Mouse (Mus musculus) intestine, postnatal 0 days (tissue): ENCODE results near the gene Nkapd1. TPM values are rescaled to one million over a fixed set of nuclear protein-coding genes. Genes with fewer than 3 reads are reported as not detected.

Source experiments
- ATAC-seq: fragments of 200-750 bp; cut with Nextera tagmentation; 2 replicates; pipeline ENCODE4 v1.8.0; 2017; ENCODE audit warnings: mild to moderate bottlenecking, moderate TSS enrichment, moderate library complexity
- H3K27ac ChIP-seq: fragments of 300-500 bp; sonication (generic); 2 replicates; pipeline ENCODE4 v1.5.1; 2014; ENCODE audit warnings: mild to moderate bottlenecking, low read depth, low read length, moderate library complexity
- H3K27me3 ChIP-seq: fragments of 300-500 bp; sonication (generic); replicated peaks from 2 replicates; pipeline ENCODE4 v1.6.1; 2014; ENCODE audit warnings: low read length, mixed read lengths; ENCODE audit not compliant: control insufficient read depth, insufficient read depth
- H3K36me3 ChIP-seq: fragments of 300-500 bp; sonication (generic); 2 replicates; pipeline ENCODE4 v1.6.1; 2014; ENCODE audit warnings: mild to moderate bottlenecking, moderate library complexity; ENCODE audit not compliant: control insufficient read depth, insufficient read depth
- H3K4me1 ChIP-seq: fragments of 300-500 bp; sonication (generic); replicated peaks from 2 replicates; pipeline ENCODE4 v1.6.1; 2014; ENCODE audit warnings: antibody characterized with exemption, low read length, mixed read lengths; ENCODE audit not compliant: control insufficient read depth, insufficient read depth
- H3K4me2 ChIP-seq: fragments of 300-500 bp; sonication (generic); replicated peaks from 2 replicates; pipeline ENCODE4 v1.6.1; 2014; ENCODE audit warnings: low read depth, mild to moderate bottlenecking, moderate library complexity
- H3K4me3 ChIP-seq: fragments of 300-500 bp; sonication (generic); 2 replicates; pipeline ENCODE4 v1.5.1; 2014; ENCODE audit warnings: low read depth, low read length
- H3K9ac ChIP-seq: fragments of 300-500 bp; sonication (generic); 2 replicates; pipeline ENCODE4 v1.6.1; 2014; ENCODE audit warnings: mild to moderate bottlenecking, low read depth, low read length
- H3K9me3 ChIP-seq: fragments of 300-500 bp; sonication (generic); 2 replicates; pipeline ENCODE4 v1.6.1; 2016; ENCODE audit warnings: mixed run types; ENCODE audit not compliant: control insufficient read depth
- CTCF ChIP-seq: sonication (generic); IDR thresholded peaks from 2 replicates; pipeline ENCODE4 v1.5.1; 2016; ENCODE audit warnings: low read depth, mild to moderate bottlenecking, control low read depth, antibody characterized with exemption, moderate library complexity
- WGBS: fragments of 180-500 bp; shearing (Covaris S2); extraction: QIAGEN DNeasy Blood & Tissue Kit; methylation state at CpG from one replicate; pipeline ENCODE4 v1.1.7; 2014; 5-methylcytosine and 5-hydroxymethylcytosine counted together
- polyA plus RNA-seq: library from polyadenylated mRNA; unstranded; fragments of >200 nt; fragmentation: Nextera tagmentation; extraction: Ambion mirVana; gene quantifications from 2 replicates; pipeline ENCODE4 v1.2.1, GENCODE M21; 2015

The Nkapd1 gene
- polyA plus RNA-seq, 1 experiment from 2014 or later: 14.6 TPM

DNA sequence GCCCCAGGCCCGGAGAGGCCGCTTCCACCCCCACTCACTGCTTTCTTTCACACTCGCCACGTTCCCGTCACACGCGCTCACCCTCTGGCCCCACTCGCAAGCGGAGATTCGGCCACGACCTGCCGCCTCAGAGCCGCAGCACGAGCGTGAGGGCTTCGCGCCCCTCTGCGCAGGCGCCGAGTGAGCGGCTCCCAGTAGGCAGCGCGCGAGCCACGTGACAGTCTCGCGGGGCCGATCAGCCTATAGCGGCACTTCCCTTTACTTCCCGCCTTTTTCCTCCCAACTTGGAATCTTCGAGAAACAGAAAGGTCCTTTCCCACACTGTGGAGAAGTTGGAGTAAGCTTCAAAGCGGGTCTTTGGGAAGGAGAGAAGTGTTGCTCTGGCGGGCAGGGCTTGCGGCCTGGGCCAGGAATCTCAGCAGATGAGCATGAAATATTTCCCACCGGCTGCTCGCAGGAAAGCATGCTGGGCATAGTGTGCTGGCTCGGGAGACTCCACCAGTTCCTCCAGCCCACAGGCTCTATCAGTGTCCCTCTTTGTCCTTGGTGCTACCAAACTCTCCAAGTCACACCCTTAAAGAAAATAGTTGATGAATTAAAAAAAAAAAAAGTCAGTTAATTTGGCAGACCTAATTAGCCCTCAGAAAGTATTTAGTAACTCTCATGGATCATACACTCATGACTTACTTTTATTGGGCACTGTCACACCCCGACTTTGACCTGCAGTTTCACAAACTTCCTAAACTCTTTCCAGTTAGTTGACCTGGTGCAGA is 55.9 kb downstream of the Nkapd1 start, which contains the start of gene Tex12:
Gene Tex12 (minus strand): TSS at position 181 of the 773 bp plus-strand sequence.
- H3K4me3 ChIP-seq: no peak within 1 kb of the TSS
- no peaks in the 10 kb centered on the region for H3K4me1 ChIP-seq
- H3K27me3 ChIP-seq: no peaks in the 10 kb centered on the region
- no peaks in the 10 kb centered on the region for H3K9me3 ChIP-seq
- no peaks in the 10 kb centered on the region for H3K36me3 ChIP-seq
- no peak within 1 kb of the TSS for H3K9ac ChIP-seq
- no peak for TF ChIP-seq CTCF
- ATAC-seq: peak; percentile 91
- H3K4me2 ChIP-seq: no peak within 1 kb of the TSS; the same call in 1 of the 2 replicates
- WGBS: 82% methylated on average over 38 of the region's 38 CpGs
- H3K27ac ChIP-seq: no peak within 1 kb of the TSS

Other genes starting within 250 kb of the Nkapd1 start
- gene Plet1, start 122.9 kb downstream of the Nkapd1 start, polyA plus RNA-seq: 3.1 and 4.0 TPM in 2 replicates
- 88.2 and 90.8 TPM in 2 replicates for gene Pts, start 88.7 kb downstream of the Nkapd1 start, polyA plus RNA-seq
- 57.3 and 68.7 TPM in 2 replicates for gene Il18, start 62.6 kb downstream of the Nkapd1 start, polyA plus RNA-seq
- gene Bco2, start 62.3 kb downstream of the Nkapd1 start, polyA plus RNA-seq: 4.7 and 5.3 TPM in 2 replicates
- 0.43 and 0.65 TPM in 2 replicates for gene Tex12, start 56.1 kb downstream of the Nkapd1 start, polyA plus RNA-seq
- gene Sdhd, start 13.7 kb downstream of the Nkapd1 start, polyA plus RNA-seq: 738 and 800 TPM in 2 replicates
- 387 and 412 TPM in 2 replicates for gene Timm8b, start 13.6 kb downstream of the Nkapd1 start, polyA plus RNA-seq
- gene Pih1d2, start 143 bp downstream of the Nkapd1 start, polyA plus RNA-seq: 0.88 and 1.6 TPM in 2 replicates
- gene Dlat, start 42.3 kb upstream of the Nkapd1 start, polyA plus RNA-seq: 35.3 and 41.7 TPM in 2 replicates
- 2.4 and 2.9 TPM in 2 replicates for gene Dixdc1, start 122.1 kb upstream of the Nkapd1 start, polyA plus RNA-seq
- gene 2310030G06Rik, start 129.1 kb upstream of the Nkapd1 start, polyA plus RNA-seq: 45.3 and 50.2 TPM in 2 replicates
- gene Cryab, start 133.9 kb upstream of the Nkapd1 start, polyA plus RNA-seq: 80.4 and 83.2 TPM in 2 replicates
- 10.3 and 10.4 TPM in 2 replicates for gene Hspb2, start 134.9 kb upstream of the Nkapd1 start, polyA plus RNA-seq
- gene Fdxacb1, start 150.8 kb upstream of the Nkapd1 start, polyA plus RNA-seq: 5.1 and 6.1 TPM in 2 replicates
- 15.6 and 17.3 TPM in 2 replicates for gene Alg9, start 157.6 kb upstream of the Nkapd1 start, polyA plus RNA-seq
- 35.6 and 38.6 TPM in 2 replicates for gene 1110032A03Rik, start 158.1 kb upstream of the Nkapd1 start, polyA plus RNA-seq
- gene Ppp2r1b, start 227.8 kb upstream of the Nkapd1 start, polyA plus RNA-seq: 20.0 and 21.4 TPM in 2 replicates